Mouse (Mus musculus) embryonic stem cell, embryonic (primary cell): Measurements from ENCODE around the gene Trp53i13.

ENCODE experiments used
- CTCF ChIA-PET, 4 experiments: fragments of 300-600 bp in 2 of 4; fragments of 350-600 bp in 2 of 4; sonication (Branson Sonifier 250); formaldehyde crosslinking; loops; one replicate each; lab custom pipeline; 2022; ENCODE audit warnings: inconsistent platforms in 2 of 4; lab: Charles Lee
- POLR2A ChIA-PET, 4 experiments: fragments of 300-600 bp in 2 of 4; fragments of 350-600 bp in 2 of 4; sonication (Branson Sonifier 250); formaldehyde crosslinking; loops; one replicate each; lab custom pipeline; 2022; ENCODE audit warnings: antibody characterized with exemption in 4 of 4, inconsistent platforms in 1 of 4; lab: Charles Lee

Trp53i13 gene

DNA sequence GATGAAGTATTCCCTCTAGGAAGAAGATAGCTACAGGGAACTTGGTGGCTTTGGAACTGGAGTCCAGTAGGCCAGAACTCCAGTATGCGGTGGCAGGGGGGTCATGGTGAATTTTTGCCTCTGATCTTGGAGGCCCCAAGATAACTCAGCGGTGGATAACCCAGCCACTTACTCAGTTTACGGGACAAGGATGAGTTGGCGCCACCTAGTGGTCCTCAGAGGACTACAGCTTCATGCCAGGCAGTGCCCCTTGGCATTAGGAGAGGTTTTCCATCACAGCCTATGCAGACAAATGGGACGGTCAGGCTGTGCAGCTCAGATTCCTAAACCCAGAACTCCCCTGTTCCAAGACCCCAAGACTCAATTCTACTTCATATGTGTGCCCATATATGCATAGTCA lies 14.4 kb downstream of the Trp53i13 start:
- ChIA-PET CTCF (interaction anchor here (0.5 to 3.4 kb wide), 25 partner anchors 8 to 1657 kb away, joined by 3 to 32 read pairs (median 4); partner anchors contain the start of genes Ankrd13b (in 2 of the 4), Abhd15 (in 1 of the 4), Git1 (in 1 of the 4) and Gm10392 (in 1 of the 4)), POLR2A (interaction anchor here in 2 of 4 experiments (0.6 to 7.2 kb wide), 12 partner anchors 8 to 395 kb away, joined by 3 to 48 read pairs (median 5); partner anchors contain the start of genes Abhd15 (in 1 of the 2) and Taok1 (in 1 of the 2))

DNA sequence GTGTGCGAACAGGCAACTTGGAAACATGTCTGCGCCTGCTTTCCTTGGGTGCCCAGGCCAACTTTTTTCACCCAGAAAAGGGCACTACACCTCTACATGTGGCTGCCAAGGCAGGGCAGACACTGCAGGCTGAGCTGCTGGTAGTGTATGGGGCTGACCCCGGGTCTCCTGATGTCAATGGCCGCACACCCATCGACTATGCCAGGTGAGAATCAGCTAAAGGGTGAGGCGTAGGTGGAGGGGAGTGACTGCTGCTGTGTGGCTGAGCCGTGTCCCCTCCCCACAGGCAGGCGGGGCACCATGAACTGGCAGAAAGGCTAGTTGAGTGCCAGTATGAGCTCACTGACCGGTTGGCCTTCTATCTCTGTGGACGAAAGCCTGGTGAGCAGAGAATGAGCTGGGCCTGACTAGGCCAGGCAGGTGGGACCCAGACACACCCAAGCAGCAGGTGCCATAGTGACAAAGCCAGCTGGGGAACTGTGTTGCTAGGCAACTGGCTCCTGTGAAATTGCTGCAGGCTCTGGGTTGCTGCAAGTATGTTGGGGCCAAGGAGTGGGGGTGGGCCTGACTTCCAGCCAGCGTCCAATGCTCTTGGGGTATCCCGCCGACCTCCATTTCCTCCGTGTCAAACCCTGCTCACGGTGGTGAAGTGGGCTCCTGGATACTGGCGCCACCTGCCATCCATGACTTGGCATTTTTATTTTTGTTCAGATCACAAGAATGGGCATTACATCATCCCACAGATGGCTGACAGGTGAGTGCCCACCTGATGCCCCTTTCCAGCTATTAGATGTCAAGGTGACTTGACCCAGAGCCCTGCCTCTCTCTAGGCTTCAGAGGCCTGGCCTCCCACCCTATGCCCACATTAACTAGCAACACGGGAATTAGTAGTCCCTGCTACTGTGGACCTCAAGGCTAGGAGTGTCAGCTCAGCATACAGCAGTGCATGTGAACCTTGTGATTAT lies 15.1 kb downstream of the Trp53i13 start:
- POLR2A ChIA-PET: interaction anchor here in 2 of 4 experiments (0.6 to 7.2 kb wide), 17 partner anchors 7 to 181 kb away, joined by 3 to 48 read pairs (median 5); partner anchors contain the start of genes Abhd15 (in 1 of the 2) and Taok1 (in 1 of the 2)
- CTCF ChIA-PET: interaction anchor here (0.5 to 8.0 kb wide), 24 partner anchors 6 to 306 kb away, joined by 3 to 84 read pairs (median 5); partner anchors contain the start of genes Ankrd13b (in 2 of the 4), Abhd15 (in 1 of the 4), Git1 (in 1 of the 4) and Gm10392 (in 1 of the 4)

DNA sequence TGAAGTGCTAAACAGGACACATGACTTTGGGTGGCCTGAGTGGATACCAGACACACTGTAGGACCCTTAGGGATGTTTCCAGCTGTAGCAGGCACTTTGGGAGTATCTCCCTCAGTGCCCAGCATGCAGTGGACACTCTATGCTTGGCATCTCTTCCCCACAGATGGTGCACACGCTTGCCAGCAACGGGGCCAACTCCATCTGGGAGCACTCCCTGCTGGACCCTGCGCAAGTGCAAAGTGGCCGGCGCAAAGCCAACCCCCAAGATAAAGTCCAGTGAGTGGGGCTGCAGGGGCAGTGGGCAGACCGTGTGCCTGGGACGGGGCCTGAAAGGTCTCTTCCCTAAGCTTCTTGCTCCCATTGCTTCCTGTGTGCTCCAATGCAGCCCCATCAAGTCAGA lies 16.4 kb downstream of the Trp53i13 start:
- ChIA-PET POLR2A (interaction anchor here in 2 of 4 experiments (0.9 to 11.6 kb wide), 9 partner anchors 9 to 398 kb away, joined by 4 to 210 read pairs (median 6); partner anchors contain the start of genes Abhd15 (in 1 of the 2), Taok1 (in 1 of the 2) and Trp53i13 (in 1 of the 2)), CTCF (interaction anchor here (0.6 to 8.0 kb wide), 8 partner anchors 8 to 1642 kb away, joined by 3 to 84 read pairs (median 12); partner anchors contain the start of genes Abhd15 (in 1 of the 4), Ankrd13b (in 1 of the 4) and Trp53i13 (in 1 of the 4))

DNA sequence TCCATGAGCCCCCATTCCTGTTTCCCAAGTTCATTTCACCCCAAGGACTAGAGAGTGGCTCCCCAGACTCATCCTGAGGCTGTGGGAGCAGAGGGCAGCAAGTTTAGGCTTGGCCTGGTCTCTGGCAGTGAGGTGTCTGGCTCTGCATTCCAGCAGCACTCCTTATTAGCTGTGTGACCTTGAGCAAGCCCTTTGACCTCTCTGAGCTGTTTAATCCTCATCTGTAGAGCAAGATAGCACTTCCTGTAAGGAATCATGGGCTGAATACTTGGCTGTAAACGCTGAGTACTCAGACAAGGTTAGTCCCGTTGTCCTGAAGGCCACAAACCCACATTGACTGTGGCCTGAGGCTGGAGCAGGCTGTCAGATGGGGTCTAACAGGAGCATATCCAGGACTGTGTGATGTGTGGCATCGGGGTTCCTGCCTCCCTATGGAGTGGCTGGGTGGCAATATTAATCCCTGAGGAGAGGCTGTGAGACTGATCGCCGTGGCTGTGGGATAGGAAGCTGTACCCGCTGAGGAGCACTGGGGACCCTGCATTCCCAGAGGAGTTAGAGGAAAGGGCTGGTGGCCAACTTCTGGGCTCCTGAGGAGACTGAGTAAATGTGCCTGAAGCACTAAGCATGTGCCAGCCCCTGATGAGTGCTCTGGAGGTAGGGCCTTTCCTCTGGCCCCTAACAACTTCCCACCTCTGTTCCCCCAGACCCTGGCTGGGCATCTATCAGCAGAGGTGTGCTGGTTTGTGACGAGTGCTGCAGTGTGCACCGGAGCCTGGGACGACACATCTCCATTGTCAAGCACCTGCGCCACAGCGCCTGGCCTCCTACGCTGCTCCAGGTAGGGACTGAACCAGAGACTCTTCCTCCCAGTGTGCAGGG lies 17.3 kb downstream of the Trp53i13 start:
- CTCF ChIA-PET: interaction anchor here (0.5 to 8.0 kb wide), 10 partner anchors 8 to 801 kb away, joined by 3 to 84 read pairs (median 5); partner anchors contain the start of gene Abhd15 (in 1 of the 4)
- POLR2A ChIA-PET: interaction anchor here (0.6 to 11.6 kb wide), 22 partner anchors 10 to 1561 kb away, joined by 3 to 210 read pairs (median 4); partner anchors contain the start of genes Taok1 (in 3 of the 4), Abhd15 (in 1 of the 4) and Trp53i13 (in 1 of the 4)

DNA sequence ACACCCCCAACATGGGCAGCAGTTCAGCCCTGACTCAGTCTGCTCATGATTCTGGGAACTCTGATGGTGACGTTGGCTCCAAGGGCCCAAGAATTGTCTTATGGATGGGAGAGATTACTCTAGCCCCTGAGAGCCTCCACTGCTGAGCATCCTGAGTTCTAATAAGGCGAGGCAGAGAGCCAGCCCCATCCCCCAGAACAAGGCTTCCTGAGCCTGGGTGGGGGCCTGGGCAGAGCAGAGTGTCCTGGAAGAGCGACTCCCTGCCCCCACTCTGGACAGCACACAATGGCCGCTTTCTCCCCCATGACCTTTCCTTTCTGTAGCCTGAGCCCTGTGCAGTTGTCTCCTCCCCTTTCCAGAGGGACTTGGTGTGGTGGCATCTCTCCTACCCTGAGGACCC lies 17.9 kb downstream of the Trp53i13 start:
- POLR2A ChIA-PET: interaction anchor here (0.6 to 11.6 kb wide), 18 partner anchors 10 to 1561 kb away, joined by 3 to 210 read pairs (median 4); partner anchors contain the start of genes Taok1 (in 3 of the 4), Abhd15 (in 1 of the 4) and Trp53i13 (in 1 of the 4)
- CTCF ChIA-PET: interaction anchor here (0.5 to 8.0 kb wide), 10 partner anchors 9 to 800 kb away, joined by 3 to 84 read pairs (median 5); partner anchors contain the start of genes Abhd15 (in 1 of the 4) and Coro6 (in 1 of the 4)

DNA sequence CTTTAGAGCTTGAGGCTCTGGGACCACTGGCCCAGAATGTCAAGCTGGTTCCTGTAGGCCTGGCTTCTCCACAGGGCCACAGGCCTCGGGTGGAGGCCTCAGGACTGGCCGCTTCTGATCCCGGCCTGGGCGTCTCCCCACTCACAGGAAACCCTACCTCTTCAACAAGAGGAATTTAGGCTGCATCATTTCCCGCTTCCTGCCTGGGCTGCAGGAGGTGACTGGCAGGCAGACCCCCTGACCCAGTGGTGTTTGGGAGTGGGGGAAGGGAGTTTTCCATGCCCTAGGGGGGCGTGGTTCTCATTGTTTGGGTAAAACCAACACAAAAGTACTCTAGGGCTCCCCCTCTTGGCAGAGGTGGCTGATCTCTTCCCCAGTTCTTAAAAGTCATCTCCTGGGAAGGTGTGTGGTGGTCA lies 18.4 kb downstream of the Trp53i13 start:
- CTCF ChIA-PET: interaction anchor here (0.7 to 8.0 kb wide), 11 partner anchors 10 to 939 kb away, joined by 3 to 84 read pairs (median 6); partner anchors contain the start of gene Coro6 (in 1 of the 4)
- POLR2A ChIA-PET: interaction anchor here in 3 of 4 experiments (0.6 to 11.6 kb wide), 17 partner anchors 12 to 485 kb away, joined by 3 to 210 read pairs (median 3); partner anchors contain the start of genes Taok1 (in 3 of the 3), Abhd15 (in 1 of the 3) and Trp53i13 (in 1 of the 3)

DNA sequence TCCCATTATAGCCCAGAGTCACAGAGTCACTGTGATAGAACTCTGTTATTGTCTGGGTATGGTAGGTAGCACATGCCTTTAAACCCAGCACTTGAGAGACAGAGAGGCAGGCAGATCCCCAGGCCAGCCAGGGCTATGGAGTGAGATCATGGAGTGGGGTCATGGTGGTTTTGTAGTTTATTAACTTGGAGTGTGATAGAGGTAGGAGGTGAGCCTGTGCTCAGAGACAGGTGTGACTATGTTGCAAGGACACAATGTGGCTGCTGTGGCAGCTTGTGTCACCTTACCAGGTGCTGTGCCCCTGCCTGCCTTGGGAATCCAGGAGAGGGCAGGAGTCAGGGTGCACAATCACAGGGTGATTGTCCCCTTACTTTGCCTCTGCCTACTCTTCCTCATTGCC lies 20.3 kb downstream of the Trp53i13 start:
- CTCF ChIA-PET: interaction anchor here (0.7 to 8.0 kb wide), 8 partner anchors 11 to 735 kb away, joined by 3 to 84 read pairs (median 8); no protein-coding TSS in a partner anchor
- POLR2A ChIA-PET: interaction anchor here (0.6 to 11.6 kb wide), 11 partner anchors 9 to 208 kb away, joined by 3 to 210 read pairs (median 8); partner anchors contain the start of genes Trp53i13 (in 2 of the 4), Abhd15 (in 1 of the 4), Gm10392 (in 1 of the 4) and Taok1 (in 1 of the 4)

DNA sequence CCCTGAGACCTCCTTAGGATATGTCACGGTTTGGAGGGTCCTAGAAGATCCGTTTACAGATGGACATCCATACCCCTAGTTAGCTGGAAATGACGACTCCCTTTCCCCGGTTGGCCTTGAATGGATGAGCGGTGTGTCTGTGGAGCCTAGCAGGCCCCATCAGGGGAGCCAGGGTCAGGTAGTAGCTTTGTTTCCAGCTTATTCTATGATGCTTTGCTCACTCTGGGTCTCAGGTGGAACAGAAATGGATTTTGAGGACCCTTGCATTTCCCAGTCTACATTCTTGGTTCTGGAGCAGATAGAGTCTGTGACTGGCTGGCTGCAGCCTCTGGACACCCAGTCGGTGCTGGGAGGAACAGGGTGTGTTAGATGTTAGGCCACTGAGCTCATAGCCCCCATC lies 21.0 kb downstream of the Trp53i13 start:
- CTCF ChIA-PET: interaction anchor here (0.6 to 8.0 kb wide), 9 partner anchors 8 to 134 kb away, joined by 3 to 84 read pairs (median 3); no protein-coding TSS in a partner anchor
- POLR2A ChIA-PET: interaction anchor here (0.8 to 11.6 kb wide), 15 partner anchors 10 to 270 kb away, joined by 3 to 210 read pairs (median 5); partner anchors contain the start of genes Abhd15 (in 2 of the 4), Taok1 (in 2 of the 4) and Trp53i13 (in 2 of the 4)

DNA sequence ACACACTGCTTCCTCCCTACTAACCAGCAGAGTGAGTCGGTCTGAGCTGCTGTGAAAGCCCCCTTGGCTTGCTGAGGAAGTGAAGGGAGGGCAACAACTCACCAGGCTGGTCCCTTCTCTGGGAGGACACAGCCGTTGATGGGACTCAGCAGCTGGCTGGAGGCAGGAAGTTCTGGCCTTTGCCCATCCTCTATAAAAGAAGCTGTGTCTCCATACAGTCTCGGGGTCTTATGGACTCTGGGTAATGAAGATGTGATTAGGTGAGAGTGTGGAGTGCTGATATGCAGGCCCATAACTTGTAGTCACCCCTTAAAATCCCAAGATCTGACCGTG lies 21.5 kb downstream of the Trp53i13 start:
- ChIA-PET POLR2A (interaction anchor here (0.8 to 11.6 kb wide), 19 partner anchors 9 to 270 kb away, joined by 3 to 210 read pairs (median 5); partner anchors contain the start of genes Abhd15 (in 2 of the 4), Taok1 (in 2 of the 4) and Trp53i13 (in 2 of the 4)), CTCF (interaction anchor here (0.6 to 8.0 kb wide), 12 partner anchors 8 to 303 kb away, joined by 3 to 84 read pairs (median 4); no protein-coding TSS in a partner anchor)

DNA sequence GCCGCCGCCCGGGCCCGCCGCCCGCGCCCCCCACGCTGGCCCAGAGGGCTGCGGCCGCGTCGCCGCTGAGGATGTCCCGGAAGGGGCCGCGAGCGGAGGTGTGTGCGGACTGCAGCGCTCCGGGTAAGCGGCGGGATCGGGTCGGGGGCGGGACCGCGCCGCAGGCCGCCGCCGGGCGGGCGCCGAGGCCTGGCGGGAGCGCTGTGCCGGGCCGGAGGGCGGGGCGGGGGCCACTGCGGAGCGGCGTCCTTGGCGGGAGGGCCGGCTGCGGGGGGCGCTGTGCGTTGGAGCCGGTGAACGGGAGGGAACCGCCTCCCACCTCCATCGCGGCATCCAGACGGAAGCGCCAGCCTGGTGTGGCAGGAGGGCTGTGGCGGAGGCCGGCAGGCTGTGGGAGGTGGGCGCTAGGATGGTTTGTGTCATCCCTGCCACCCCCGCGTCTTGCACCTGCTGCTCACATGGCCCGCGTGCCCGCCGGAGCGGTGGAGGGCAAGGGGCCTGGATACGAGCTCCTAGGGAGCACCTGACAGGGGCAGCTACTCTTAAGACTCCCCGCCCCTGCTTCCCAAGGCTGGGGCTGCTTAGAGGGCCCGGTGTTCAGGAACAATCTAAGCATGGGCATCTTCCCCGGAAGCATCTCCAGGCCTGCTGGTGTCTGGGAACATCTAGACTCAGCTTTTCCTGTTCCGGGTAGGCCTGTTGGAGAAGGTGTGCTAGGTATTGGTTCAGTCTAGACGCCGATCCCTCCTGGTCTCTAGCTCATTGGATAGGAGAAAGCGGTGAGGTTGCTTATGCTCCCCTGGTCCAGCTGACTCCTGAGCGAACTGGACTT lies 22.1 kb downstream of the Trp53i13 start, which contains the start of gene Git1:
TSS of gene Git1 (plus strand) at position 51 of the 832 bp plus-strand sequence.
- ChIA-PET CTCF (interaction anchor here (0.6 to 8.0 kb wide), 18 partner anchors 8 to 304 kb away, joined by 3 to 84 read pairs (median 4); partner anchors contain the start of genes Abhd15 (in 1 of the 4) and Trp53i13 (in 1 of the 4)), POLR2A (interaction anchor here (0.5 to 11.6 kb wide), 21 partner anchors 9 to 990 kb away, joined by 3 to 210 read pairs (median 5); partner anchors contain the start of genes Abhd15 (in 3 of the 4), Trp53i13 (in 3 of the 4), Taok1 (in 2 of the 4) and Coro6 (in 1 of the 4))

DNA sequence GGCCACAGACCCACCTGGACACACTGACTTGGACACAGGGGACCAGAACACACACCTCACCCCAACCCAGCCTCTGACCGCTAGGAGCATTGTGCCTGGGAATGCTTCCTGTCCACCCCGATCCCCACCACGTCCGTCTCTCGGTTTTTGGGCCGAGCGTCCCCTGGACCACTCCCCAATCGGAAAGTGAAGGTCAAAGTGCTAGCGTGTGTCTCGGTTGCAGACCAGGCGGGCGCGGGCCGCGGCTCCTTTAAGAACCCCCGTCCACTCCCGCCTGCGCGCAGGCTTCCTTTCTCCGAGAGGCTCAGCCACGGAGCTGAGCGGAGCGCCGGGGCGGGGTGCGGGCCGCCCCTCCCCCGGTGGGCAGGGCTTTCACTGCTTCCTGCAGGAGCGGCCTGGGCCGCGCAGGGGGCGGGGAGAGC lies 22.9 kb downstream of the Trp53i13 start:
- CTCF ChIA-PET: interaction anchor here (0.6 to 8.0 kb wide), 12 partner anchors 9 to 137 kb away, joined by 3 to 84 read pairs (median 4); partner anchors contain the start of genes Abhd15 (in 1 of the 4) and Trp53i13 (in 1 of the 4)
- POLR2A ChIA-PET: interaction anchor here (0.6 to 11.6 kb wide), 17 partner anchors 8 to 691 kb away, joined by 3 to 210 read pairs (median 8); partner anchors contain the start of genes Abhd15 (in 3 of the 4), Trp53i13 (in 3 of the 4), Coro6 (in 1 of the 4) and Rpl23a (in 1 of the 4)

DNA sequence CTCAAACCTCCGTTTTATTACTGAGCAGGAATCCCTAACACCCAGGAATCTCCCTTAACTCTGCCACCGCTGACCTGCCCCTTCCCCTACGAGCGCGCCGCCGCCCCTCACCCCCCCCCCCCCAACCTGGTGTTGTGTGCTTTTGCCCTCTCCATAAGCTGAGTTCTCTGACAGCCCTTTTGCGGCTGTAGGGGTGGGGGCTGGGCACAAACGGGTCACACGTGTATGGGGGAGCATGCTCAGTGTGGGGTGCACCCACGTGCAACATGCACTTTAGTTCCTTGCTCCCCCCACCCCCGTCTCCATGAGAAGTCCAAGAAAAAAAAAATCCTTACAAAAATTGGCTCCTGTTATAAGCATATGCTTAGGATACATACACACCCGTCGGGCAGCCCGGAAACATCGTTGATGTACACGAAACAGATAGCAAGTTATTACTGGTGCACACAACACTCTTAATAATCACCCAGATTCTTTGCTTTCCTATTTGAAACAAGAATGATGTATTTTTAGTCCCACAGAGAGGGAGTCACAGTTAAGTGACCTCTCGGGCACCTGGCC lies 23.4 kb downstream of the Trp53i13 start:
- ChIA-PET POLR2A (interaction anchor here in 3 of 4 experiments (0.6 to 11.6 kb wide), 17 partner anchors 8 to 489 kb away, joined by 3 to 210 read pairs (median 5); partner anchors contain the start of genes Abhd15 (in 3 of the 3), Trp53i13 (in 3 of the 3), Coro6 (in 1 of the 3) and Taok1 (in 1 of the 3)), CTCF (interaction anchor here (0.6 to 8.0 kb wide), 22 partner anchors 8 to 488 kb away, joined by 3 to 84 read pairs (median 4); partner anchors contain the start of gene Abhd15 (in 1 of the 4))

DNA sequence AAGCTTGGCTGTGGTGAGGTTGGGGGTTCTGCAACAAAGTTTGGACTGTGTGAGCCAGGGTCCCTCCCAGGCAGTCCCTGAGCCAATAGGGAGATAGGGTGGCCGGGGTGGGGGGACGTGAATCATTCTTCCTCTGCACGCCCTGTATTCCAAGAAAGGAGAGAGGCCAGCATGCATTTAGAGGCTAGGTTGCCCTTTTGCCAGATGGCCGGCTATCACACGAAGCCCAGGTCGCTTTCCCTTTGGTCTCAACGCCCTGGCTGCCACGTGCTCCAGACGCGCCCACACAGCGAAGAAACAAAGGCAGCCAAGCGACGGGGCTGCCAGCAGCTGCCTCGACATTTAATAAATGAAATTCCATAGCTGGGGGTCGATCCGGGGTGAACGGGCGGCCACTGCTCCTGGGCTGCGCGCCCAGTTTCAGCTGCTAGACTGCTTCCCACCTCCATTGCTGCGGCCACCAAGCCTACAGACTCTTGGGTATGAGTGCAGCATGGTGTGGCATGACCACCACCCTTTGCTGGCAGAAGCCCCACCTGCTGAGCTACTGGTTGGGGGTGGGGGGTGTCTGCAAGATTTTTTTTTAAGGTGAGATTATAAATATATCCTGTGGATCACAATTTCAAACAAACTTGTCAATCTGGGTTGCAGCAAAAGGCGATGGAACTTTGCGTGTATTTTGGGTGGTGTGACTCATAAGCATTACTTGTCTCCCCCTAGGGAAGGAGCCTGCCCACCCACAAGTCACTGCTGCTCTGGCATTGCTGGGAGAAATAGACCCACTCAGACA lies 24.1 kb downstream of the Trp53i13 start:
- ChIA-PET POLR2A (interaction anchor here in 2 of 4 experiments (0.8 to 11.6 kb wide), 16 partner anchors 9 to 490 kb away, joined by 3 to 210 read pairs (median 5); partner anchors contain the start of genes Abhd15 (in 2 of the 2), Trp53i13 (in 2 of the 2) and Taok1 (in 1 of the 2)), CTCF (interaction anchor here (0.6 to 3.3 kb wide), 26 partner anchors 9 to 488 kb away, joined by 3 to 22 read pairs (median 4); partner anchors contain the start of gene Abhd15 (in 1 of the 4))
